Mouse (Mus musculus) ES-E14 (cell line): ENCODE measurements at regions not wholly inside any gene's neighbourhood (a gene's known extent, or its start where the extent isn't known, plus 50 kb on each side); places are given as distances from the start of the nearest gene placed in this dataset.

Experiments
- DNase-seq: peaks from one replicate; pipeline ENCODE4 v3.0.0-alpha.2; 2013; ENCODE audit warnings: low read depth, low spot score
- H3K27ac ChIP-seq: 2 replicates; pipeline ENCODE4 v1.5.1; 2012; ENCODE audit warnings: low read depth, mild to moderate bottlenecking, low read length, moderate library complexity, mixed read lengths; ENCODE audit not compliant: poor library complexity, insufficient read depth, severe bottlenecking
- H3K36me3 ChIP-seq: 2 replicates; pipeline ENCODE4 v1.6.1; 2012; ENCODE audit warnings: mild to moderate bottlenecking, low read length, moderate library complexity, mixed read lengths; ENCODE audit not compliant: control insufficient read depth, poor library complexity, insufficient read depth, severe bottlenecking
- H3K4me1 ChIP-seq, 2 experiments: fragments of 150-350 bp in 1 of 2; sonication (generic) in 1 of 2; 2 replicates each; pipeline ENCODE4 v1.6.1; 2012; ENCODE audit warnings: low read length in 2 of 2, mild to moderate bottlenecking in 1 of 2, mixed read lengths in 1 of 2; ENCODE audit not compliant: control insufficient read depth in 2 of 2, insufficient read depth in 2 of 2, poor library complexity in 1 of 2
- H3K4me3 ChIP-seq, 2 experiments: fragments of 150-350 bp in 1 of 2; sonication (generic) in 1 of 2; 2 replicates each; pipeline ENCODE4 v1.5.1; 2012; ENCODE audit warnings: low read length in 2 of 2, low read depth in 1 of 2, mild to moderate bottlenecking in 1 of 2, mixed read lengths in 1 of 2; ENCODE audit not compliant: insufficient read depth in 1 of 2, poor library complexity in 1 of 2, severe bottlenecking in 1 of 2
- H3K9ac ChIP-seq: 2 replicates; pipeline ENCODE4 v1.6.1; 2012; ENCODE audit warnings: low read depth, mild to moderate bottlenecking, low read length, mixed read lengths; ENCODE audit not compliant: poor library complexity, insufficient read depth, severe bottlenecking
- H3K9me3 ChIP-seq: fragments of 150-350 bp; sonication (generic); 2 replicates; pipeline ENCODE4 v1.6.1; 2012; ENCODE audit warnings: low read depth, mild to moderate bottlenecking, low read length; ENCODE audit not compliant: control insufficient read depth, insufficient read depth
- CHD2 ChIP-seq: IDR thresholded peaks from 2 replicates; pipeline ENCODE4 v1.6.1; 2014; ENCODE audit warnings: mild to moderate bottlenecking, low read depth, low read length, inconsistent platforms
- HCFC1 ChIP-seq: IDR thresholded peaks from 2 replicates; pipeline ENCODE4 v1.6.1; 2012; ENCODE audit warnings: low read length, inconsistent platforms, borderline replicate concordance; ENCODE audit not compliant: insufficient read depth
- MAFK ChIP-seq: IDR thresholded peaks from 2 replicates; pipeline ENCODE4 v1.6.1; 2014; ENCODE audit warnings: mild to moderate bottlenecking, low read depth, low read length, inconsistent platforms; ENCODE audit not compliant: insufficient read depth
- ZC3H11A ChIP-seq: IDR thresholded peaks from 2 replicates; pipeline ENCODE4 v1.6.1; 2012; ENCODE audit warnings: low read depth, mild to moderate bottlenecking, inconsistent platforms, low read length, borderline replicate concordance
- ZNF384 ChIP-seq: IDR thresholded peaks from 2 replicates; pipeline ENCODE4 v1.6.1; 2012; ENCODE audit warnings: low read depth, low read length, inconsistent platforms
- in situ Hi-C, 2 experiments: fragments of 600-800 bp; cut with MboI; formaldehyde crosslinking; loops; one replicate each; pipeline ENCODE4 v1.15.1; 2025; ENCODE audit warnings: low sequenced_read_pairs in 2 of 2, inconsistent platforms in 1 of 2; ENCODE audit not compliant: unreplicated experiment in 2 of 2

DNA sequence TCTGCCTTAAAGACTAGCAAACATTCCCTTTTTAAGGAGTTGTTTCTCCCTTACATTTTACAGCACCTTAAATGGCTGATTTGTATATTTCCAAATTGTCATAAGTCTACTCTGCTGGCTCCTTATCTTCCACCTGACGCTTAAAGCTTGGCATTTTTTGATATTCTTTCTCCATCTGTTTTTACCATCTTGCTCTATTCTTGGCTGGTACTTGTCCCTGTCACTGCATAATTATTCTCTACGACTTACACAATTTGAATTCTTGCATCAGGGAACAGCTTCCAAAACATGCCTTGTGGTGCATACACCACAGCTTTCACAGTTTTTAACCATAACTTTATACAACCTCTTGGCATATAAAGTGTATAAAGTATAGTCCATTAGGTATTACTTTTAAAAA is 471.6 kb upstream of the Tecrl start:
- TF ChIP-seq ZNF384 (no peak), MAFK (no peak), HCFC1 (no peak), CHD2 (no peak), ZC3H11A (no peak)
- Histone ChIP-seq H3K9me3 (no peaks in the 10 kb centered on the region), H3K4me3 (no peak overlapping the region), H3K4me1 (no peaks in the 10 kb centered on the region), H3K9ac (no peak overlapping the region), H3K36me3 (no peaks in the 10 kb centered on the region), H3K27ac (no peak overlapping the region)
- DNase-seq = no peak
- in situ Hi-C loops = no loop called here

DNA sequence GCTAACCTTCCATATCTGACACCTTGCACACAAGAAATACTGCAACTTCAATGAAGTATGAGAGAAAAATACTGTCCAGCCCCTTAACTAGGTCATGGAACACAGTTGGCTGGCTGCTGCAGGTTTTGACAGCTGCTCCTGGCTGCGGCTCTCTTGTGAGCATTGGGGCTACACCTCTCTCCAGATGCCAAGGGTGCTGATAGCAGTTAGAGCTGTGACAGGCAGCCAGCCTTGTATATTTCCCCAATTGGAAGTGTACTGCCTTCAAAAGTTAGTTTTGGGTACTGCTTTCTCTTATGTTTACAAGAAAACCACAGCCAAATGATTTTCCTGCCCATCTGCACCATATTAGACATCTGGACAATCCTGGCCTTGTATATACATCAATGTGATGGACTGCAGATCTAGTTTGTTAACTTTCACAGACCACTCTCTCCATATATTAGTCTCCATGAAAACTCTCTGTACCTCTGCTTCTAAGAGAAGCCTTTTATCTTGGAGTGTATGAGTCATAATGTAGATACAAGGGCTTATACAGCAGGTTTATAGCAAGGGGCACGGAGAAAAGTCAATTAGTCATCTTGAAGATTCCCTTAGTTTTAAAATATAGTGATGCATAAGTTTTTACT is 470.0 kb upstream of the Tecrl start:
- Histone ChIP-seq H3K9me3 (no peaks in the 10 kb centered on the region), H3K36me3 (no peaks in the 10 kb centered on the region), H3K4me3 (no peak overlapping the region), H3K27ac (no peak overlapping the region), H3K9ac (no peak overlapping the region), H3K4me1 (no peaks in the 10 kb centered on the region)
- in situ Hi-C loops = no loop called here
- no peak for TF ChIP-seq CHD2
- no peak for TF ChIP-seq ZNF384
- no peak for TF ChIP-seq MAFK
- TF ChIP-seq ZC3H11A = no peak
- no peak for TF ChIP-seq HCFC1
- no peak for DNase-seq

DNA sequence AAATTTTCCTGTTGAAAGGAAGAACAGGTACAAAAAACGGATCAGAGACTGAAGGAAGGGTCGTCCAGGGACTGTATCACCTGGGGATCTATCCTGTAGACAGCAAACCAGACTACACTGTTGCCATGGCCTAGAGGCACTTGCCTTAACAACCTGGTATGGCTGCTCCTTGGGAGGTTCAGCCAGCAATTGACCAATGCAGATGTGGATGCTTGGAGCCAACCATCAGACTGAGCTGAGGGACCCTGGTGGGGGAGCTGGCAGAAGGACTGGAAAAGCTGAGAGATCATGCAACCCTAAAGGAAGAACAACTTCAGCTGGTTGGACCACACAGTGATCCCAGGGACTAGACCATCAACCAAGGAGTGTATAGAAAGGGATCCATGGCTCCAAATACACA is 456.3 kb upstream of the Tecrl start:
- Histone ChIP-seq H3K27ac (no peak overlapping the region), H3K9ac (no peak overlapping the region), H3K36me3 (no peaks in the 10 kb centered on the region), H3K9me3 (no peaks in the 10 kb centered on the region), H3K4me1 (no peaks in the 10 kb centered on the region), H3K4me3 (no peak overlapping the region)
- no peak for DNase-seq
- TF ChIP-seq ZC3H11A (no peak), ZNF384 (no peak), HCFC1 (no peak), MAFK (no peak), CHD2 (no peak)
- in situ Hi-C loops = no loop called here

DNA sequence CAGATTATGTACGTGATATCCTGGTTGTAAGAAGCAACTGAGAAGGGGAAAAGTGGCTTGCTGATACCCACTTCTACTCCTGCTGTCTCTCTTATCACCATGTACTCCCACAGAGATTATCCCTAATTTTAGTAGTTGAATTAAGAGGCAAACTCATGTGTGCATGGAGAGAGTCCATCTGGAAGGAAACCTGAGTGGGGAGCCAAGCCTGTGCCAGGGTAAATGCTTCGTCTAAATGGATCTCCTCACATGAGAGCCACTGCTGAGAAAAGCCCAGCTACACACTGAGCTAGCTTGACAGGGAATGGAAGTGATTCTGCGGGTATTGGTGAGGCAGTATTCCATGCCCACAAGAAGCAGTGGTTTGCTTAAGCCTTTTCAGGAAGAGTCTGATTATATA is 445.0 kb upstream of the Tecrl start:
- Histone ChIP-seq H3K36me3 (no peaks in the 10 kb centered on the region), H3K4me1 (no peaks in the 10 kb centered on the region), H3K27ac (no peak overlapping the region), H3K4me3 (no peak overlapping the region), H3K9ac (no peak overlapping the region), H3K9me3 (no peaks in the 10 kb centered on the region)
- in situ Hi-C loops = no loop called here
- TF ChIP-seq ZNF384 (no peak), ZC3H11A (no peak), HCFC1 (no peak)
- no peak for DNase-seq

DNA sequence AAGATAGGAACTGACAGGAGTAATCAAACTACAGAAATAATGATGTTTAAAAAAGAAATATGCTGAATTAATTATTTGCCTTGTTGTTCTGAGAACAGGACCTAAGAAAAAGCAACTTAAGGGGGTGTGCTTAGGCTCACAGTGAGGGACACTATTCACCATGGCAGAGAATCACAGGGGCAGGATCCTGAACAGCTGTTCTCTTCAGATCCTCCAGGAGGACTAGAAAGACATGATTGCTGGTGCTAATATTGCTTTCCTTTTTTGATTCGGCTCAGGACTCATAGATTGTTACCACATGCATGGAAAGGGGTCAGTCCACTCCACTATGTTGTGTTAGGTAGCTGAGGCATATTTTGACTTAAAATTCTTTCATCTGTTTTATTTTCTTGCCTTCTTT is 425.4 kb upstream of the Tecrl start:
- TF ChIP-seq CHD2 = no peak
- no peak for TF ChIP-seq MAFK
- TF ChIP-seq HCFC1 = no peak
- no peak for TF ChIP-seq ZC3H11A
- TF ChIP-seq ZNF384 = no peak
- Histone ChIP-seq H3K27ac (no peak overlapping the region), H3K9me3 (no peaks in the 10 kb centered on the region), H3K9ac (no peak overlapping the region), H3K36me3 (no peaks in the 10 kb centered on the region), H3K4me3 (no peak overlapping the region), H3K4me1 (no peaks in the 10 kb centered on the region)
- in situ Hi-C loops = no loop called here
- no peak for DNase-seq
